Mouse (Mus musculus): ENCODE measurements around the gene Trim14.
A peak's percentile ranks its signal among the peaks of the same experiment; 100 is the strongest.

Trim14 gene

DNA sequence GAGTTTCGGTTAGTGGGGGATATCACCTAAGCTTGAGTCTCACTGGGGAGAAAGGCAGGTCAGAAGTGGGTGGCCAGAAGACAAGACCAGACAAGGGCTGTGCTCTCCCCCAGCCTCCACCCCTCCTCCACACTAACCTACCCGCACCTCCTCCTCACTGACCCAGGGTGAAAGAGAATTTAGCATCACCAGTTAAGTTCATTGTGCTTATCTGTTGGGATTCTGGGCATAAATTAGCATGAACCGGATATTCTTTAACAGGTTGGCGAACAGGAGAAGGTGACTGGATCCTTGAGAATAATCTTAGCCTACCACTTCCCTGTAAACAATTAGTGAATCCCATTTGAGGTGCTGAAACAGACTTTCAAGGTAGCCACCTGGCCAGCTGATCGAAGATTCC lies 60.8 kb downstream of the Trim14 start:
- no peak for DNase-seq

DNA sequence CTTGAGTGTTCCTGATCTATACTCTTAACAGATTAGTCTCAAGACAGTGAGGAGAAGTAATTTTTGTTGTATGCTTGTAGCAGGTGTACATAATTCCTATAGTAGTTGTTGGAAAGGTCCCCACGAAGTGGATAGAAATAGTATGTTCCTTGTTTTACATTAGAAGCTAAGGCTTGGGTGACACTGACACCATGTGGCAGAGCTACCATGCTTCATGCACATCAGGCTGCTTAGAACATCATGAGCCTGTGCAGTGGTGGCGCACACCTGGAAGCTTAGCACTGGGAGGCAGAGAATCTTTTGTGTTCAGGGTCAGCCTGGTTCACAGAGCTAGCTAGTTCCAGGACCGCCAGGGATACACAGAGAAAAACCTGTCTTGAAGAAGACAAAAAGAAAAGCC lies 70.2 kb downstream of the Trim14 start:
- no peak for DNase-seq

DNA sequence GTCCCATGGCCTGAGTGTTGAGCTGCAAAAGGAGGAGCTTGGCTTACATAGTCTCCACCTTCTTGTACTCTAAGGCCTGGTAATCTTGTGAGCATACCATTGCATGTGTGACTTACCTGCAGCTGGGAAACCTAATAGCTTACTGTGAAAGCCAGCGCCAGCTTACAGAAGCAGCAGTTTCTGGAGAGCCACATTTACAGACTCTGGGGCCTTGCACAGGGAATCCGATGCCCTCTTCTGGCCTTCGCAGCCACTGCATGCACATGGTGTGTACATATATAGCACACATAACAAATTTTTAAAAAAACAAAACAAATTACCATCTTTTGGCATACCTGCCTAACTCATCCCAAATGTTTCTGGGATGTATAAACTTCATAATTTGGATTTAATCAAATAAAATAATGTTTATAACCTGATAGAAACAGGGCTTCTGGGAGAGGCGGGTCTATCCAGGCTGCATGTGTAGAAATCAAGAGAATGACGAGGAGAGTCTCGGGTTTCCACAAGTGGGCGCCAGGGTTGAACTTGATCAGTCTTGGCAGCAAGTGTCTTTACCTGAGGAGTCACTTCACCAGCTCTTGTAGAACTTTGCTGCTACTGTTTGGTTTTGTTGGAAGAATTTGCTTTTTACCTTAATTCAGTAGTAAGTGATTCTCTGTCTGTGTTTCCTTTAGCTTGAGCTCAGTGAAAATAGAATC lies 72.7 kb downstream of the Trim14 start:
- peak in 1 of 2 experiments; percentile 63 for DNase-seq

DNA sequence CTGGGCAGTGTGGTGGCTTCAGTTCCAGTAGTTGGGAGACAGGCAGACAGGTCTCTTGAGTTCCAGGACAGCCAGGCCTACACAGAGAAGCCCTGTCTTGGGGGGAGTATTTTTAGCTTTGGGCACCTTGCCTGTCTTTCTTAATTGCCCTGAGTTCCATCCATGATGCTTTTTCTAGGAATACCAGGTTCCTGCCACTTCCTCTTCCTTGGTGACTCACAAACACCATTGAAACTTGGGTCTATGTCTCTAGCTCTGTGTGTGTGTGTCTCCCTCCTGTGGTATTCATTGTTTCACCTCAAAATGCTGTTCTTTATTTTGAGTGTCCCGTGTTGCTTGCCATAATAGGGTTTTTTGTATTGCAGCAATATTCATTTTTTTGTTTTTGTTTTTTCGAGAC lies 77.5 kb downstream of the Trim14 start:
- no peak for DNase-seq

DNA sequence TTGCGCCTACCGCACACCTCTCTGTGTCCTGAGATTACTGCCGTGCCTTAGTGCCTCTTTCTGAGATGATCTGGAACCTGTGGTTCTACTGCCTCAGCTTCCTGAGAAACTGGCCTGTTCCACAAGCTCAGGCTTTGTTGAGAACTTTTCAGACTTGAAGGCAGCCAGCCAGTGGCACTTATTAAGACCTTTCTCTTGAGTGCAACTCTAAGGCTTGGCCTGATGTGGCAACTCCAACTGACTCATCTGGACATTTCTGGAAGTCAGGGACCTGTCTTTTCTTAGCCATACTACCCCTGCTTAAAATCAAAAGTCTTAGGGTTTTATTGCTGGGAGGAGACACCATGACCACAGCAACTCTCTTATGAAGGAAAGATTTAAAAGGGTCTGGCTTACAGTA lies 78.8 kb downstream of the Trim14 start:
- no peak for DNase-seq

- no peak for DNase-seq
Measured at GRCm38 (mm10) chr4:46456762-46457161, 79.2 kb downstream of the Trim14 start.

DNA sequence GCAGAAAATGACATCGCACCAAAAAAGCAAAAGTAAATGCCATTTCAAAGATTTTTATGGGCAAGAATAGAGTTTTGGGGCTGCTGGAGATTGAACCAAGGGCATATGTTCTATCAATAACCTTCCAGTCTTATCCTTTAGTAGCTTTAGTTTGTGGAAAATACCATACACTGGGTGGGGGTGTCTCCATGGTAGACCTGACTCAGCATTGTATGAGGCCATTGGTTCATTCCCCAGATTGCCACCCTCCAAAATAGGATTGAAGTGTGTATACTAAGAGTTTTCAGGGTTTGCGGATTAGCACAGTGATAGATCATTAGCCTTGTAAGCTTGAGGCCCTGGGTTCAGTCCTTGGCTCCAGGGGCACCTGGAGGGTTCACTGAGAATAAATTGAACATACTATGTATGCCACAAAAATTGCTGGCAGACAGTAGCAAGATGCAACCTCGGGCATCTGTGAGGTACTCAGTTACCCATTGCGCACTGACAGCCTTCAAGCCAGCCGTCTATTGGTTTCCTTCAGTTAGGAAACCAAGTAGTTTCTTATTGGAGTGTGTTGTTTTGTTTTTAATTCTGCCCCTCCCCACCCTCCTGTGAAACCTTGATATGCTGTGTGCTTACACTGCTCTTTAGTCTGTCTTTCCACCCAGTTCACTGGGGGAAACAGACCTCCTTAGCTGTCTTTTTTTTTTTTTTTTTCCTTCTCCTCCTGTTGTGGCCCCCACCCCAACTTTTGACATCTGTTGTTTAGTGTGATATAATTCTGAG lies 81.7 kb downstream of the Trim14 start:
- no peak for DNase-seq

DNA sequence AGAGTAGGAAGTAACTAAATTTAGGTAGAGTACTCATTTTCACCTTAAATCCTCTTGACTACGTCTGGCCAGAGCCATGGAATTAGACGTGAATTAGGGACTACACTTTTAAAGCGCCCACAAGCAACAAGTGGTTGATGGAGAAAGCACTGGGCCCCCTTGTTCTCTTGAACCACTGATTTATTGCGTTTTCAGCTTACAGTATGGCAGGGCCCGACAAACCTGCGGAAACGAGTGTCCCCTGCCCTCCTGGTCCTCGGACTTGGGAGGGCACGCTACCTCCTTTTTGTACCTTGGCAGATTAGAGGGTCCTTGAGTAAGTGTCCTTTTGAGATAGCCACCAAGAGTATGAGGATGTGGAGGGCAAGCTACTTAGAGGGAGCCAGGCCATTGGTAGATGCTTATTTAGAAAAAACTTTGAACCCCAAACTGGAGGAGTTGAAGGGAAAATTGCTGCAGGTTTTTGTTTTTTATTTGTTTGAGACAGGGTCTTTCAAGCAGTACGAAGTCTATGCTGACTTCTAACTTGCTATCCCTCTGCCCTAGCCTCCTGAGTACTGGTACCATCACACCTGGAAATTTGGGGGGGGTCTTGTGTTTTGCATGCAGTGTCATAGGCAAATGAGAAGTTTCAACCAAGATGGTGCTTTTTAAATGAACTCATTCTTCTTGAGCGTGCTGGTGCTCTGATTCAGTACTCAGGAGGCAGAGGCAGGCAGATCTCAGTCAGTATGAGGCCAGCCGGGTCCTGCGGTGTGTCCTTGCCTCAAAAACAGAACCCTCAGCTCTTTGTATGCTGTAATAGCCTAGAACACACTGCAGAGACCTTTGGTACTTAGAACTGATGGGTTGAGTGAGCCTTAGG lies 82.9 kb downstream of the Trim14 start:
- DNase-seq = no peak

DNA sequence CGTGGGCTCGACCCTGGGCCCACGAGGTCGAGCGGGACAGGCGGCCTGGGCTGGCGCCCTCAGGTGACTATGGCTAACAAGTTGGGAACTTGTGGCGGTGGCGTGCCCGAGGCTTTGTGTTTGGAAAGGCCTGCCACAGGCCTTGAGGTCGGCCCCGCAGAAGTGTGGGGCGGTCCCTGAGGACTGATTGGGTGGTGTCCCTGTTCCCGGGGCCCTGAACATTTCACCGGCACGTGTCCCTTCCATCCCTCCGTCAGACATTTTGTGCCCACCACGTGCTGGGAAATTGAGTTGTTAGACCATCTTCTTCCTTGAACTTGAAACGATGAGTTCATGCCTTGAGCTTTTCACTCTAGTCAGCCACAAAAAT lies 83.5 kb downstream of the Trim14 start:
- DNase-seq = no peak

- DNase-seq = peak; percentile 82 to 88
Measured at GRCm38 (mm10) chr4:46451758-46452480, 84.0 kb downstream of the Trim14 start.

DNA sequence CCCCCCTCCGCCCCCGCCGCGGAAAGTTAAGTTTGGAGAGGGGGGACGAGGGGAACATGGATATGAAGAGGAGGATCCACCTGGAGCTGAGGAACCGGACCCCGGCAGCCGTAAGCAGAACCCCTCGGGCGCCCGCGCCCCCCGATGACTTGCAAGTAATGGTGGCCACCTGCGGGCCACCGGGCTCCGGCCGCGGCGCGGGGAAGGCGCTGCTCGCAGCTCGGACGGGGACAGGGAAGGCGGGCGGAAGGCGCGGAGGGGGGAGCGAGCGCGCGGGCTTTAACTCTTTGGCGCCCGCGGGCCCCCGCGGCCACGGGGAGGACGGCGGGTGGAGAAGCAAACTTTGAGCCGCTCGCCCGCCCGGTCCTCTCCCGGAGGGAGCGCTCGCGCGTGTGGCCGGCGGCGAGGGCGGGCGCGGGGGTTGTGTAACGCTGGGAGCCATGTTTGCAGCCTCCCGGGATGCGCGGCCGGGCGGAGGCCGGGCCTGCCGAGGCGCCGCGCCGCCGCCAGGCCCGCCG lies 84.6 kb downstream of the Trim14 start:
- DNase-seq = peak; percentile 85 to 88

DNA sequence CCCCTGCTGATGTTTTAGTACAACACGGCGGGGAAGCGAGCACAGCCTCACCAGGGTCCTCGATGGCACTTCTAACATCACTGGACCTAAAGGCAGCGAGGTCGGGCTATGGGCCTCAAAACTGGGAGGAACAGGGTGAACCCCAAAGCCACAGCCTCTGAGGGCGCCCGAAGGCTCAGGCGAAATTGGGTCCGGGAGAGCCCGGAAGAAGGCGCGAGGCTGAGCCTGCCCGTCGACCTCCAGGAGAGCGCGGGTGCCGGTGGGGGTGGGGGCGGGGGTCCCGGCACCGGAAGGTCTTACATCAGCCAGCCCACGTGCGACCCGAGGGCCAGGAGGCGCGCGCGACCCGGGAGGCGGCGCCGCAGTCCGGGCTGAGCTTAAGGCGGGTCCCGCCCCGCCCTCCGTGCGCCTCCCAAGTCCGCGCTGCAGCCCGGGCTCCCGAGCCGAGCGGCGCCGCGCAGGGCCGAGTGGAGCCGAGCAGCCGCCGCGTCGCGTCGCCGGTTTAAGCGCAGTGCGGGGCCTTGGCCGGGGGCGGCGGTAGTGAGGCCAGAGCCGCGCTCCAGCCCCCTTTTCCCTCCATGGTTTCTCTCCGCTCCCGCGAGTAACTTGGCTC lies 85.3 kb downstream of the Trim14 start, which contains the start of gene Anp32b:
Anp32b (plus strand) TSS at position 384 of the 613 bp plus-strand sequence.
- peak; percentile 96 to 97 for DNase-seq

DNA sequence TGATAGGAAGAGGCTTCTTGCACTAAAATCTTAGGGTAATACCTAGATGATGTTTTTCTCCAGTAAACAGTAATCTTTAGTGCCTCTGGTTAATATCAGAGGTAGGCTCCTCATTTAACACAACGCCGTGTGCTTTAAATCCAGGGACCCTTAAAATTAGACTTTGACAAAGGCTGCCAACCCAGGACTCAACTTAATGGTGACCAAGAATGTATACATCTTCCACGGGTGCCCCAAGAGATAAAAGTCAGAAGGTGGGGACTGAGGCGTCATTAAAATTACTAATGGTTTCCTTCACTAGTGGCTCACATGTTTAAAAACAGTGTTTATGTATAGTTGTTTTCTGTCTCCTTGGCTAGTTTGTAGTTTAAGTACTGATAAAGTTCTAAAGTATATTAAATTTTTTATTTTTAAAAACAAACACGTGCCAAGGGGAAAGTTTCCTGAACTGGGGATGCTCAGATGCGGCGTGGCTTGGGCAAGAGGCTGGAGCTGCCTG lies 85.9 kb downstream of the Trim14 start:
- DNase-seq = no peak

DNA sequence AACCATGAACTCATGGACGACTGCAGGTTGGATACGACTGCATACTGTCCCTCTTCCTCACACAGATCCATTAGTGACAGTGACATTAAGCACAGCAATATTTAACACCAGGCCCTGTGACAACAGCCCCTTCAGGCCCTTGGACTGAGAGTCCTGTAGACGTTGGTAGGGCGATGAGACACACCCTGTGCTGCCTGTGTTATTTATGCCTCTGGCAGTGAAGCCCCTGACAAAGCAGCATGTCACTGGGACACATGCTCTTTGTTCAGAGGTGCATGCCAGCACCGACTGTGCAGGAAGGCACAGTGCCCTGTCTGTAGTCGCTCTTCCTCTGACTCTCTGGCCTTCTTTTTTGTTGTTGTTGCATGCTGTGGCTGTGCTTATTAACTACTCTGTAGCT lies 87.1 kb downstream of the Trim14 start:
- DNase-seq = peak; percentile 80 to 85

- no peak for DNase-seq
Measured at GRCm38 (mm10) chr4:46447461-46447860, 88.5 kb downstream of the Trim14 start.

DNA sequence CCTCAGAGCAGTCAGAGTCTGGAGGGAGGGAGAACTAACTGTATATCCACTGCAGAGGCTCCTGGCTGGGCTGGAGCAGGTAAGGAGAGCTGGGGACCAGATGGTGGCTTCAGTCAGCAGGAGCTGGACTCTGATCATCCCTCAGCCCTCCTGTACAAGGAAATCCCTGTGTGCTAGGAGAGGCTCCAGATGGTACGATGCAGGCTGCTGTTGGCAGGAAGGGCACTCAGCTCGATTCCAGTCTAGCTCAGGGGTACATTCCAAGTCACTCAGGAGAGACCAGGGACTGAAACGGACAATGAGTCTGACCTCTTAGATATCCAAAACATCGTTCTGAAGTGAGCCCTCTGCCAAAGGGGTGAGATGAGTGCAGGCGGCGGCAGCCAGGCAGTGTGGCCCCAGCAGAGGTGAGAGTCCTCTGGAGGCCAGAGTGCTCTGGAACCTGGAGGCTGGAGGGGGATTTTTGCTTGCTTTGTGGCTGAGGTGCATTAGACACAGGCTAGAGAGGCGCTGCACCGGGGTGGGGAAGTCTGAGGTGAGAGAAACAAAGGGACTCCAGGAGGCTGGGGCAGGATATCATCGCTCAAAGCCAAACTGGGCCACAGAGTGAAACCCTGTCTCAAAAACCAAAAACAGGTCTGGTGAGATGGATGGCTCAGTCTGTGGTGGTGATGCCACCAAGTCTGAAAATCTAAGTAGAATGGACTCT lies 90.5 kb downstream of the Trim14 start:
- peak; percentile 82 to 83 for DNase-seq
